Mouse (Mus musculus): Measurements from ENCODE around the gene Pdgfra.

Pdgfra gene

DNA sequence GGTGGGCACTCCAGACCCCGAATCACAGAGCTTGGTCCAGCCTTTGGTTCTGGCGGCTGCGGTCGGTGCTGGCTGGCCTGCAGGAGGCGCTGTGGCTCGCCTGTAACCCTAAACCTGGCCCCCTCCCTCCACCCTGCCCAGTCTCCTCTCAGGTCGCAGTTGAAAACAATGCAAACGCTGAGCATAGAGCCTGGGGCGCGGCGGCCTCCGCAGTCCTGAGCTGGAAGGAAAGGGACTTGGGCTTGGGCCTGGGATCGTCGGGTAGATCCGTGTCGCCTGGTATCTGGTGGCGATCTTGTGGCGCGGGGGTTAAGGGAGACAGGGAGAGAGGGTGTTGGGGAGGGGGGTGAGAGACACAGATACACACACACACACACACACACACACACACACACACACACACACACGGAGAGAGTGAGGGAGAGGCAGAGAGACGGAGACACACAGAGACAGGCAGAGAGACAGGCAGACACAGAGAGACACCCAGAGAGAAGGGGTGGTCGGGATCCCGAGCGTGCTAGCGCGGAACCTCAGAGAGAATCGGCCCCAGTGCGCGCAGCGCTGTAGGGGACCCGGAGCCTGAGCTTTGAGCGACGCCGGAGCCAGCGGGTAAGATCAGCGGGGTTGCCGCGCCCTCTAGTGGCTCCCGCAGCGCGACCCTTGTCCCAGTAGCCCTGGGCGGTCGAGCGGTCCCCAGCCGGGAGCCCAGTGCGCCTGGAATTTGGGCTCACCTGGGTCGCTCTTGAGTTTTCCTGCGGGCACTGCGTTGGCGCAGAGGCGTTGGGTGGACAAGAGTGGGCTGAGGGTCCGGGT lies 3.9 kb downstream of the Pdgfra start:
- DNase-seq, result peak; percentile 98

DNA sequence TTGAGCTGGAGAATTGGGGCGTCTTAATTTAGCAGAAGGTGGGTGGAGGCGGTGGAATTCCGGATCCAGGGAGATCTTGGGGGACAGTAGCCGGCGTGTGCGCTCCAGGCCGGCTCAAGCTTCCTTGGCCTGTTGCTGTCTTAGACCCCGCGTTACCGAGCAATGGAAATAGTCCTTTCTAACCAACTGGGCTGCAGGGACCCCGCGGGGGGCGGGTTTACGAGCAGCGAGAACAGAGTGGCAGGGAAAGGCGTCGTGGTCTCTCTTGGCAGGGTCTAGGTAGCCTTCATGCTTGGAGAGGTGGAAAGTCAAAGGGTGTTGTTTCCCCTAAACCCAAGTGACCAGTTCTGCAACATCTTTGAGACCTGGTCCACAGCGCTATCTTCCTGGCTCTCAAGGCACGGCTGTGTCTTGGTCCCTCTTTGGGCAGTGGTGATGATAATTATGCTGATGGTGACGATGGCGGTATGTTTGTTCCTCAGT lies 4.5 kb downstream of the Pdgfra start:
- no peak for DNase-seq

DNA sequence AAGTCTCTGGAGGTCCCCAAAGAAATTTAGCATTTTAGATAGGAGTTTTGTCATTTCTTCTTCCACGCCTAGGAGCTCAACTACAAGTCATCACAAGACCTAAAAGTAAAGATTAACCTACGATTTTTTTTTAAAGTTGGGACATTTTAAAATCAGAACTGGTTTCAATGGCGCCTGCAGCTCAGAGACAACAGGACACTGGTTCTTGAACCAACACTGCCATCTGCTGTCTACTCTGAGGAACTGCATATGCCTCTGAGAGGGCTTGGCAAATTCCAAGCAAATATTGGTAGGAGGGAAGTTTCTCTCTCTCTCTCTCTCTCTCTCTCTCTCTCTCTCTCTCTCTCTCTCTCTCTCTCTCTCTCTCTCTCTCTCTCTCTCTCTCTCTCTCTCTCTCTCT lies 4.9 kb downstream of the Pdgfra start:
- peak; percentile 92 for DNase-seq

DNA sequence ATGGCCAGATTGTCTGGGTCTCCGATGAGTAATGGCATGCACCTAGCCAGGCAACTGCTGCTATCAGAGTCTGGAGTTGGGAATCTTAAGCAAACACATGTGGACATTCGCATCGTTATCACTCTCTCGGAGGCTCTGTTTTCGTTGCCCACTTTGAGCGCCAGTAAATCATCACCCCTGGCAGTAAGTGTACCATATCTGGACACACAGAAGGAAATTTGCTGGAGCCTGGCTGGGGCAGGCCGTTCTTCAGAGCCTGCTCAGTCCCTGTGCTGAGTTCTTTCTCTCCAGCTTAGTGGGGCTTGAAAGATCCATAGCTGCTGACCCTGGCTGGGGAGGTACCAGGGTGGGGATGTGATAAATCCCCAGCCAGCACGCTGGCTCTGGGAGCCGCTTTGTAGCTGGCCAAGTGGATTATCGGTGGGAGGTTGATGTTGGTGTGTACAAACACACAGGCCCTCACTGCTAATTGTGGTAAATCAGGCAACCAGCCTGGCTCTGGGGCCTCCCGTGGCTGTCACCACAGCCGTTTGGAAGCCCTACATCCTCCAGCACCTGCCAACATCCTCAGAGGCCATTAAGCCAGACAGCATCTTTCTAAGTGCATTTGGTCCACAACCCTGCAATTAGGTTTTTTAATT lies 8.6 kb downstream of the Pdgfra start:
- DNase-seq, result peak; percentile 90

DNA sequence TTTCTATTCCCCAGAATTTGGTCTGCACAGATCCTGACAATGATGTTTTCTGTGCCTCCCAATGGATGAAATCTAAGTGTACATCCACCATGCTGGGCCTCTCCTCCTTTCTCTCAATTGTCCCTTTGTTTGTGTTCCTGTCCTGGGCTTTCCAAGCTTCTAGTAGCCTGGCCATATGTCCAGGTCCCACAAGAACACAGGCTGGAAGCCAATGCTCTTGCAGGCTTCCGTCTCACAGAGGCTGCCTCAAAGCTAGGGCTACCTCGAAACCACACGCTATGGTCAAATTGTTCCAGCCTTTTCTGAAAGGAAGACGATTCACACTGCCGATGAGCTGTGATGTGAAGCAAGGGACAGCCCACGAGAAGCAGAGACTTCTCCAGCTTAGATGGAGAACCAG lies 9.5 kb downstream of the Pdgfra start:
- no peak for DNase-seq

DNA sequence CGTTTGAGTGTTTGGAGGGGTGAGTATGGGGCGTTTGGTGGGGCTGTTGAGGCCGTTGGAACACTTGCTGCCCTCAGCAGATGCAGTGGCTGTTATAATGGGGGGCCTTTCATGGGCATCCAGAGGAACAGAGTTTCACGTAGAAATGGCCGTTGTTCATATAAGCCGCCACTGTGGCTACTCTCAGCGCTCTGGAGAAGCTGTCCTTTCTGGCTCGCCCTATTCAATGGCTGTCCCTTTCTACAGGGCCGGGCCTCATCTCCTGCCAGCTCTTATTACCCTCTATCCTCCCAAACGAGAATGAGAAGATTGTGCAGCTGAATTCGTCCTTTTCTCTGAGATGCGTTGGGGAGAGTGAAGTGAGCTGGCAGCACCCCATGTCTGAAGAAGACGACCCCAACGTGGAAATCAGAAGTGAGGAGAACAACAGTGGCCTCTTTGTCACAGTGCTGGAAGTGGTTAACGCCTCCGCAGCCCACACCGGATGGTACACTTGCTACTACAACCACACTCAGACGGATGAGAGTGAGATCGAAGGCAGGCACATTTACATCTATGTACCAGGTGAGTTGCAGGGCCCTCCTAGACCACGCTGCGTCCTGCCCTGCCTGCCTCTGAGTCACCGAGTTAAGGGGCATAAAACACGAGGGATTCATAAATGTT lies 11.3 kb downstream of the Pdgfra start:
- no peak for DNase-seq

DNA sequence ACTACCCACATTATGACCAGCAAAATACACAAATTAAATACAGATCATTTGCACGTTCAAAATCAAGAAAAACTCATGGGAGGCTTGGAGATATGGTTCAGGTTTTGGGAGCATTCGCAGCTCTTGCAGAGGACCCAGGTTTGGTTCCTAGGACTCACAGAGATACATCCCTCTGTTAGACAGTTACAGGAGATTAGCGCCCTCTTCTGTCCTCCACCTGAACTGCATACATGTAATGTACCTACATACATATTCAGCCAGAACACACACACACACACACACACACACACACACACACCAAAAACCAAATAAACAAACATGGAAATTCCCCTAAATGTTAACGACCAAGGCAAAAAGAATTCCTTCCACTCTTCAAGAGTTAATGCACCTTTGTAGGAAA lies 12.6 kb downstream of the Pdgfra start:
- no peak for DNase-seq

- DNase-seq, result no peak
Measured at GRCm38 (mm10) chr5:75169837-75170236, 17.7 kb downstream of the Pdgfra start.

DNA sequence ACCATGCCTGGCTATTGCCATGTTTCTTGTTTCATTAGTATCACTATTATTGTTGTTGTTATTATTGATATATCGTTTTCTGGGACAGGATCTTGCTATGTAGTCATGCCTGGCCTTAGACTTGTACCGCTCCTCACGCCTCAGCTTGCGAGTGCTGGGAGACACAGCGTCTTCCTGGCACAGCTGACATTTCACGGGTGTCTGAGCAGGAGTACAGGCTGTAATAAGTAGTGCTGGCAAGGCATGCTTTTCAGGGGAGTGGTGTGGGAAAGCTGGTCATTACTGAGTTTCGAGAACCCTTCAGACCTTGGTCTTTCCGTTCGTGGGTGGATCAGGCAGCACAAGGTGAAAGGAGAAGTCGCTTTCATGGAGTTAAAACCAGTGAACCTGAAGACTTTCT lies 19.8 kb downstream of the Pdgfra start:
- DNase-seq, result no peak

DNA sequence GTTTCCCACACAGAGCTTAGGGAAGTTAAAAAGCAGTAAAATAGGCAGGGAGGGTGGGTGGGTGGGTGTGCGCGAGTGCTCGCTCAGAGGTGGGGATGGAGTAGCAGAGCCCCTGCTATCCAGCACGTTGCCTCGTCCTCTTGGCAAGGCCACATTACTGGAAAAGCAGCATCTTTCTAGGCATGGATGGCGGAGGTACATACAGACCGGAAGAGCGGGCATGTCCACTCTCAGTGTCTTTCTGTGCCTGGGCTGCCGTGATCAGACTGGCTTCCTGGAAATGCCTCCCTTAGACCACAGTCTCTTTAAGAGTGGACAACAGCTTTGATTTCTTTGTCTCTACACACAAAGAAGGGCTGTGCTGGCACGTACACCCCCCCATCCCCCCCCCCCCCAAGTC lies 27.2 kb downstream of the Pdgfra start:
- no peak for DNase-seq

- DNase-seq, result no peak
Measured at GRCm38 (mm10) chr5:75179726-75180290, 27.7 kb downstream of the Pdgfra start.

- DNase-seq, result peak; percentile 89
Measured at GRCm38 (mm10) chr5:75183653-75184052, 31.6 kb downstream of the Pdgfra start.

GRCm38 (mm10) chr5:75184112-75184511 lies 32.0 kb downstream of the Pdgfra start:
- DNase-seq, result no peak

GRCm38 (mm10) chr5:75184693-75185235 lies 32.7 kb downstream of the Pdgfra start:
- DNase-seq, result no peak

DNA sequence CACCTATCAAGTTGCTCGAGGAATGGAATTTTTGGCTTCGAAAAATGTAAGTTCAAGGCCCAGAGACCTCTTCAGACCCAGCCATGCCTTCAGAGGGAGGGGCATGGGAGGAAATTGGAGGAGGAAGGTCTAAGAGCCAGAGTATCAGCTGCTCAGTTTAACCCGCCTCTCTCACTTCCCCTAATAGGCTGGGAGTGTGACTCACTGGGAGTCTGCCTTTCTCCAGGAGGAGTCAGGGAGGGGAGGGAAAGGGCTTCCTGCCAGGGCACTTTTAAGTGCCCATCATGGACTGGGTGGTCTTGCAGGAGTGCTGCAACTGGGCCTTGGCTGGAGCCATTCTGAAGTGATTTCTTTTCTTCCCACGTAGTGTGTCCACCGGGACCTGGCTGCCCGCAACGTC lies 33.5 kb downstream of the Pdgfra start:
- DNase-seq, result peak; percentile 92

DNA sequence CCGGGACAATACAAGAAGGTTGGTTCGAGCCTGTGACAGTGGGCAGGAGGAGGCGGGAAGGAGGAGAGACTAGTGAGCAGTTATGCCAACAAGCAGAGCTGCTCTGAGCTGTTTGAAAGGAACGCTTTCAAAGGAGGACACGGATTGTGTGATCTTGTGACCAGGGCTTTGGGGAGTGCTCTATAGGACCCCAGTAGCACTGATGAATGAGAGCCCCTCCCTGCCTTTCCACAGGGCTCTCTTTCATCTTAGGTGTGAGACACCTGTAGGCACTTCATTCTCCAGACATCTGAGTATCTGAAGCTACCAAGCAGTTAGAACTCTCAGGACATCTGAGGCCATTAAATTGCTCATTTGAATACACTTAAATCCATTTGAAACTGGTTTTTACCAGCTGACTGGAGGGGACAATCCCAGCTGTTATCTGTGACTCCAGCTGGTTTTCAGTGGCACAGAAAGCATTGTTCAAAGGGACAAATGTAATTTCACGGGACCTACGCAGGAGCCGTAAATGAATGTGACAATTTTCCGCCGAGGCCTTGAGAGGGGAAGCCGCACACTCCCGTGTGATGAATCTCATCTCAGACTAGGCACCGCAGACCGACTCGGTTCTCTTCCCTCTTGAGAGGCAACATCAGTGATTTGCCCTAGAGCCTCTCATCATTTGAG lies 37.4 kb downstream of the Pdgfra start:
- peak; percentile 74 for DNase-seq

- peak; percentile 77 for DNase-seq
Measured at GRCm38 (mm10) chr5:75193107-75193506, 41.0 kb downstream of the Pdgfra start.

DNA sequence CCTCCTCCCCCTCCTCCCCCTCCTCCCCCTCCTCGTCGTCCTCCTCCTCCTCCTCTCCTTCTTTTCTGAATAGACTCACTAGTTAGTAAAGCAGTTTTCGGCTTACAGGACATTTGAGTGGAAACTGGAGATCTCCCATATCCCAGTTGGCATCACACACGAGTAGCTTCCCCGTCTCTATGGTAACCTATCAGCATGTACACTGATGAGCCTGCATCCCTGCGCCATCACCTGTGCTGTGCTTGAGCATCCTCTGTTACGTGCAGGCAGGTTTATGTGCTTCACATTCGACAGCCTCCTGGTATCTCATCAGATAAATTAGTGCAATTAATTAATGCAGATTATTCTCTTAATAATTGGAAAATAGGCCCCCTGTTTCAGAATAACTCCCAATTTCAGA lies 46.3 kb downstream of the Pdgfra start:
- DNase-seq, result no peak

DNA sequence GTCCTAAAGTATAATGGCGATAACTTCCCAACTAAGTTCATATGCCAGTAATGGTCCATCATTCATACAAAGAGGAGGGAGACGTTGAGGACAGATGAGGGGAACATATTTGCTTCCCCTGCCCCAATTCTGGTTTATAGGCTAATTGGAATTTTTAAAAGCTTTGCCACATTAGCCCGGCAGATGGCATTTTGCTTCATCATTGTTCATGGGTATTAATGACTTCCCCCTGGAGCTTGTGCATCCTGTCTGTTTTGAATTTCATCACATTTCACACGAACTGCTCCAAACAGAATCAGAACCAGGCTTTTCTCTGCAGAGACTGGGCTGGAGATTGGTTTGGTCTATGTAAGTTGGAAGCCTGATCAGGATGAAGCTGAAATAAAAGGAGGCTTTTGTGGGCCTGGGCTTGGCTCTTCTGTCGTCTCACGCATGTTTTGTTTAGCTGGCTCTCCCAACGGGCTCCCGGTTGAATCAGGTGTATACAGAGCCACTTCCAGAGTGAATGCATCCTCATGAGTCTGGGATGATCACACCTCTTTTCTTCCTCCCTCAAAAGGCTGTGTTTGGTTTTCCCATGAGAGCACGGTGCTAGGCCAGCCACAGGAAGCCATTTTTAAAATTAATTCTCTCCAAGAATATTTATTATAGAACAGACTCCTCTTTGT lies 47.7 kb downstream of the Pdgfra start:
- DNase-seq, result no peak

- no peak for DNase-seq
Measured at GRCm38 (mm10) chr5:75200366-75200724, 48.3 kb downstream of the Pdgfra start.

DNA sequence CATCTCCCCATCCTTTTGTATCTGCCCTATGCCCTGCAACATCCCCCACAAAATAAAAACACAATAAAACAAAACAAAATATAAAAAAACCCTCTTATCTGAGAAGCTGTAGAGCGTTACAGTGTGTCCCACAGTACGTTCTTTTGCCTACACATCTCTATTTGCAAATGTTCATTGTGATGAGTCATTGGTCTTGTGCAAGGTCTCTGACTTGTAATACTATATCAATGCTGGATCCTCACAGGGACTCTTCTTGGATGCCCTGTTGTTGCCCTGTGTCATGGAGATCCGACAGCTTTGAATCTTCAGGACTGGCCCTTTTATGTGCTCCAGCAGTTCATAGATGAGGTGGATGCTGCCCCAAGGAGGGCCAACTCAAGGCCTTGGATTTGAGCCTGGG lies 55.8 kb downstream of the Pdgfra start:
- no peak for DNase-seq

DNA sequence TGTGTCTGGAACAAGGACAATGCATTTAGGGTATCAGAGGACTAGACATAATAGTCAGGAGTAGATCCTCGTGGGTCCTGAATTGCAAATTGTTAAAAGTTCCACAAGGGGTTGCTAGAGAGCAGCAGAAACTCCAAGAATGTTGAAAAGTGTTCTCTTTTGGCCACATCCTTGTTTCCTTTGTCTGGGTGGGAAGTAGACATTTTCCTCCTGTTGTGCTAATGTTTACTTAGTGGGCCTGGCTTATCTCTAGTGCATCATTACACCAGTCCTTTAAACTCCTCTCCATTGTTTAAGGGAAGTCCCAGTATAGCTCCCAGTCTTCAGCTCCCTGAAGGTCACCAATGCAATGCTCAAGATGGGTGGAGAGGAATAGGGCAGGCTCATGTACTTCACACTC lies 57.9 kb downstream of the Pdgfra start:
- DNase-seq, result peak; percentile 73
